Mouse (Mus musculus) heart, embryonic 13.5 days (tissue): ENCODE results near the gene Ggn. TPM values are rescaled to one million over a fixed set of nuclear protein-coding genes. Genes with fewer than 3 reads are reported as not detected.

Experiments
- ATAC-seq: fragments of 200-750 bp; cut with Nextera tagmentation; 2 replicates; pipeline ENCODE4 v1.8.0; 2017; ENCODE audit warnings: moderate TSS enrichment; ENCODE audit not compliant: insufficient number of reproducible peaks, low FRiP score, low TSS enrichment; ENCODE audit errors: extremely low read depth
- H3K27ac ChIP-seq: fragments of 300-500 bp; sonication (generic); replicated peaks from 2 replicates; pipeline ENCODE4 v1.5.1; 2015; ENCODE audit warnings: moderate library complexity, mild to moderate bottlenecking, inconsistent platforms
- H3K27me3 ChIP-seq: fragments of 300-500 bp; sonication (generic); replicated peaks from 2 replicates; pipeline ENCODE4 v1.6.1; 2015; ENCODE audit warnings: mild to moderate bottlenecking, inconsistent platforms
- H3K36me3 ChIP-seq: fragments of 300-500 bp; sonication (generic); 2 replicates; pipeline ENCODE4 v1.6.1; 2015; ENCODE audit warnings: mild to moderate bottlenecking, inconsistent platforms
- H3K4me1 ChIP-seq: fragments of 300-500 bp; sonication (generic); 2 replicates; pipeline ENCODE4 v1.6.1; 2015; ENCODE audit warnings: inconsistent platforms
- H3K4me2 ChIP-seq: fragments of 300-500 bp; sonication (generic); 2 replicates; pipeline ENCODE4 v1.6.1; 2015; ENCODE audit warnings: inconsistent platforms, mild to moderate bottlenecking, moderate library complexity
- H3K4me3 ChIP-seq: fragments of 300-500 bp; sonication (generic); 2 replicates; pipeline ENCODE4 v1.5.1; 2015; ENCODE audit warnings: moderate library complexity, mild to moderate bottlenecking, inconsistent platforms
- H3K9ac ChIP-seq: fragments of 300-500 bp; sonication (generic); 2 replicates; pipeline ENCODE4 v1.6.1; 2015; ENCODE audit warnings: inconsistent platforms, mild to moderate bottlenecking, moderate library complexity
- H3K9me3 ChIP-seq: fragments of 300-500 bp; sonication (generic); 2 replicates; pipeline ENCODE4 v1.6.1; 2016; ENCODE audit warnings: inconsistent platforms
- WGBS: fragments of 180-500 bp; shearing (Covaris S2); methylation state at CpG from one replicate; pipeline ENCODE4 v1.1.7; 2015; ENCODE audit warnings: mixed read lengths; 5-methylcytosine and 5-hydroxymethylcytosine counted together
- polyA plus RNA-seq: library from polyadenylated mRNA; unstranded; fragments of >200 nt; fragmentation: Nextera tagmentation; extraction: Ambion mirVana; gene quantifications from 2 replicates; pipeline ENCODE4 v1.2.1, GENCODE M21; 2015

Gene Ggn
- polyA plus RNA-seq, 1 experiment from 2014 or later = 0.48 TPM

- Histone ChIP-seq H3K4me3 (no peak overlapping the region), H3K9me3 (peaks cover 14% of the 10 kb centered on the region), H3K4me2 (no peak overlapping the region), H3K9ac (no peak overlapping the region), H3K27me3 (peaks cover 16% of the 10 kb centered on the region), H3K36me3 (peaks cover 20% of the 10 kb centered on the region), H3K27ac (no peak overlapping the region), H3K4me1 (peaks cover 8% of the 10 kb centered on the region; the same call in 1 of the 2 replicates)
- no peak for ATAC-seq
- WGBS = 62% methylated on average over 2 of the region's 2 CpGs
Measured at GRCm38 (mm10) chr7:29214236-29214635, 44.2 kb downstream of the Ggn start.

DNA sequence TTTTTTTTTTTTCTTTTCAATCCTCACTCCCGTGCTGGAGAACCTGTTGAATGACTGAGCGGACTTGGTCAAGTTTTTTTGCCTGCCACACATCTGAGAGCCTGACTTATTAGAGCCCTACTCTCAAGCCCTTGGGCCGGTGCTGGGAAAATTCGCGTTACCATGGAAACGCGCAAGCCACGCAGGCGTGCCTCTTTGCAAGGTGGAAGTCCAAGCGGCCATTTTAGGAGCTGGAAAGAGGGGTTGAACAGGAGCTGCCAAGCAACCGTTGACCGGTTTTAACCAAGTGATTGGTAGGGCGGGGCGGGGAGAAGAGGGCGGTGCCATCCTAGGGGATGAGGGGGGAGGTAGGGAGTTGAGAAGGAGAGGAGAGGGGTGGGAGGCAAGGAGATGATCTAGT lies 44.8 kb downstream of the Ggn start:
- no peak for ATAC-seq
- WGBS = 44% methylated on average over 15 of the region's 15 CpGs
- no peak overlapping the region for H3K27ac ChIP-seq

More for the DNA sequence above, 44.8 kb downstream of the Ggn start:
- H3K4me2 ChIP-seq = no peak overlapping the region
- peaks cover 19% of the 10 kb centered on the region for H3K9me3 ChIP-seq
- H3K27me3 ChIP-seq = peaks cover 16% of the 10 kb centered on the region
- peaks cover 8% of the 10 kb centered on the region; the same call in 1 of the 2 replicates for H3K4me1 ChIP-seq
- H3K4me3 ChIP-seq = no peak overlapping the region
- H3K36me3 ChIP-seq = peaks cover 26% of the 10 kb centered on the region
- no peak overlapping the region for H3K9ac ChIP-seq

Other genes with a start within 250 kb of the Ggn start
- gene Actn4, start 207.9 kb upstream of the Ggn start, polyA plus RNA-seq = 259 and 266 TPM in 2 replicates
- gene Eif3k, start 188.3 kb upstream of the Ggn start, polyA plus RNA-seq = 257 and 300 TPM in 2 replicates
- gene Map4k1, start 188.2 kb upstream of the Ggn start, polyA plus RNA-seq = 3.4 and 5.3 TPM in 2 replicates
- 0.19 and 0.31 TPM in 2 replicates for gene Ryr1, start 45.0 kb upstream of the Ggn start, polyA plus RNA-seq
- 0.56 and 0.62 TPM in 2 replicates for gene Rasgrp4, start 35.4 kb upstream of the Ggn start, polyA plus RNA-seq
- 11.0 and 11.9 TPM in 2 replicates for gene Fam98c, start 14.0 kb upstream of the Ggn start, polyA plus RNA-seq
- gene Spred3, start 201 bp downstream of the Ggn start, polyA plus RNA-seq = 1.3 and 1.5 TPM in 2 replicates
- gene Psmd8, start 10.5 kb downstream of the Ggn start, polyA plus RNA-seq = 209 and 219 TPM in 2 replicates
- 0.41 and 0.42 TPM in 2 replicates for gene Catsperg1, start 43.8 kb downstream of the Ggn start, polyA plus RNA-seq
- 1.6 and 1.7 TPM in 2 replicates for gene Kcnk6, start 62.3 kb downstream of the Ggn start, polyA plus RNA-seq
- gene Yif1b, start 68.1 kb downstream of the Ggn start, polyA plus RNA-seq = 107 and 117 TPM in 2 replicates
- 5.7 and 7.3 TPM in 2 replicates for gene 2200002D01Rik, start 78.3 kb downstream of the Ggn start, polyA plus RNA-seq
- 111 and 116 TPM in 2 replicates for gene Spint2, start 111.7 kb downstream of the Ggn start, polyA plus RNA-seq
- gene Ppp1r14a, start 119.1 kb downstream of the Ggn start, polyA plus RNA-seq = 13.3 and 14.9 TPM in 2 replicates
- gene Dpf1, start 133.7 kb downstream of the Ggn start, polyA plus RNA-seq = 2.0 and 3.7 TPM in 2 replicates